Mouse (Mus musculus) hindbrain, embryonic 14.5 days (tissue): ENCODE data around the gene C730034F03Rik. TPM values are rescaled to one million over a fixed set of nuclear protein-coding genes. Genes with fewer than 3 reads are reported as not detected.

ENCODE experiments used
- ATAC-seq: fragments of 200-750 bp; cut with Nextera tagmentation; 2 replicates; pipeline ENCODE4 v1.8.0; 2017; ENCODE audit warnings: moderate number of reproducible peaks, mild to moderate bottlenecking, moderate TSS enrichment, moderate library complexity; ENCODE audit not compliant: low FRiP score
- DNase-seq: peaks from one replicate; pipeline ENCODE4 v3.0.0-alpha.2; 2015; ENCODE audit warnings: low spot score
- H3K27ac ChIP-seq: fragments of 300-500 bp; sonication (generic); 2 replicates; pipeline ENCODE4 v1.5.1; 2014; ENCODE audit warnings: mild to moderate bottlenecking, moderate library complexity
- H3K27me3 ChIP-seq: fragments of 300-500 bp; sonication (generic); 2 replicates; pipeline ENCODE4 v1.6.1; 2014; ENCODE audit warnings: mild to moderate bottlenecking, low read length, mixed read lengths; ENCODE audit not compliant: control insufficient read depth, insufficient read depth
- H3K36me3 ChIP-seq: fragments of 300-500 bp; sonication (generic); replicated peaks from 2 replicates; pipeline ENCODE4 v1.6.1; 2014; ENCODE audit not compliant: control insufficient read depth, insufficient read depth
- H3K4me1 ChIP-seq: fragments of 300-500 bp; sonication (generic); replicated peaks from 2 replicates; pipeline ENCODE4 v1.6.1; 2014; ENCODE audit warnings: antibody characterized with exemption, low read length, mixed read lengths; ENCODE audit not compliant: control insufficient read depth, insufficient read depth
- H3K4me2 ChIP-seq: fragments of 300-500 bp; sonication (generic); replicated peaks from 2 replicates; pipeline ENCODE4 v1.6.1; 2014; ENCODE audit warnings: mild to moderate bottlenecking, moderate library complexity
- H3K4me3 ChIP-seq: fragments of 300-500 bp; sonication (generic); replicated peaks from 2 replicates; pipeline ENCODE4 v1.5.1; 2014; ENCODE audit warnings: mild to moderate bottlenecking, low read length
- H3K9ac ChIP-seq: fragments of 300-500 bp; sonication (generic); 2 replicates; pipeline ENCODE4 v1.6.1; 2014
- H3K9me3 ChIP-seq: fragments of 300-500 bp; sonication (generic); 2 replicates; pipeline ENCODE4 v1.6.1; 2016; ENCODE audit warnings: low read length; ENCODE audit not compliant: control insufficient read depth
- WGBS: fragments of 180-500 bp; shearing (Covaris S2); extraction: QIAGEN DNeasy Blood & Tissue Kit; methylation state at CpG from one replicate; pipeline ENCODE4 v1.1.7; 2014; 5-methylcytosine and 5-hydroxymethylcytosine counted together
- polyA plus RNA-seq: library from polyadenylated mRNA; unstranded; fragments of >200 nt; fragmentation: Nextera tagmentation; extraction: Ambion mirVana; gene quantifications from 2 replicates; pipeline ENCODE4 v1.2.1, GENCODE M21; 2014

The C730034F03Rik gene
- polyA plus RNA-seq, 1 experiment from 2014 or later, result 3.2 TPM

GRCm38 (mm10) chr15:89453865-89454478 lies 24.6 kb downstream of the C730034F03Rik start, which contains the start of gene Mapk8ip2:
TSS of gene Mapk8ip2 (plus strand) at chr15:89453913.
- peaks cover 28% of the 10 kb centered on the region for H3K36me3 ChIP-seq
- ATAC-seq, result peak; percentile 80
- H3K9me3 ChIP-seq, result no peaks in the 10 kb centered on the region
- H3K9ac ChIP-seq, result peak within 1 kb of the TSS; percentile 88
- peak; percentile 53 for DNase-seq
- H3K4me1 ChIP-seq, result peaks cover 26% of the 10 kb centered on the region
- peak within 1 kb of the TSS; percentile 98 for H3K4me2 ChIP-seq
- H3K4me3 ChIP-seq, result peak within 1 kb of the TSS; percentile 79
- peak within 1 kb of the TSS; percentile 85 for H3K27ac ChIP-seq
- no peaks in the 10 kb centered on the region for H3K27me3 ChIP-seq
- WGBS, result under 1% methylated on average over 53 of the region's 53 CpGs

GRCm38 (mm10) chr15:89454857-89455256 lies 25.5 kb downstream of the C730034F03Rik start:
- Histone ChIP-seq H3K9me3 (no peaks in the 10 kb centered on the region), H3K36me3 (peaks cover 36% of the 10 kb centered on the region), H3K4me2 (peak overlapping the region; percentile 98), H3K4me1 (peaks cover 26% of the 10 kb centered on the region), H3K4me3 (peak overlapping the region; percentile 79), H3K27ac (no peak overlapping the region; the same call in 1 of the 2 replicates), H3K27me3 (no peaks in the 10 kb centered on the region), H3K9ac (peak overlapping the region; percentile 88)
- WGBS, result 11% methylated on average over 4 of the region's 6 CpGs
- no peak for ATAC-seq
- no peak for DNase-seq

GRCm38 (mm10) chr15:89455642-89456041 lies 26.3 kb downstream of the C730034F03Rik start:
- Histone ChIP-seq H3K9ac (peak overlapping the region; percentile 88; the same call in 1 of the 2 replicates), H3K4me2 (peak overlapping the region; percentile 98), H3K27ac (no peak overlapping the region; the same call in 1 of the 2 replicates), H3K27me3 (no peaks in the 10 kb centered on the region), H3K4me3 (peak overlapping the region; percentile 79), H3K36me3 (peaks cover 44% of the 10 kb centered on the region), H3K4me1 (peaks cover 26% of the 10 kb centered on the region), H3K9me3 (no peaks in the 10 kb centered on the region)
- DNase-seq (no peak), ATAC-seq (no peak)
- 79% methylated on average over 6 of the region's 6 CpGs for WGBS

GRCm38 (mm10) chr15:89458942-89459341 lies 29.6 kb downstream of the C730034F03Rik start:
- H3K27me3 ChIP-seq, result no peaks in the 10 kb centered on the region
- H3K9me3 ChIP-seq, result no peaks in the 10 kb centered on the region
- peaks cover 77% of the 10 kb centered on the region for H3K36me3 ChIP-seq
- no peak overlapping the region for H3K4me2 ChIP-seq
- DNase-seq, result no peak
- no peak for ATAC-seq
- H3K27ac ChIP-seq, result no peak overlapping the region
- H3K4me1 ChIP-seq, result peaks cover 16% of the 10 kb centered on the region
- H3K9ac ChIP-seq, result no peak overlapping the region
- WGBS, result 94% methylated on average over 15 of the region's 15 CpGs
- H3K4me3 ChIP-seq, result no peak overlapping the region

- H3K4me1 ChIP-seq, result peaks cover 14% of the 10 kb centered on the region
- no peak for DNase-seq
- no peaks in the 10 kb centered on the region for H3K27me3 ChIP-seq
- H3K9ac ChIP-seq, result no peak overlapping the region
- H3K36me3 ChIP-seq, result peaks cover 83% of the 10 kb centered on the region
- H3K4me2 ChIP-seq, result no peak overlapping the region
- H3K27ac ChIP-seq, result no peak overlapping the region
- H3K9me3 ChIP-seq, result no peaks in the 10 kb centered on the region
- ATAC-seq, result no peak
- 95% methylated on average over 7 of the region's 7 CpGs for WGBS
- no peak overlapping the region for H3K4me3 ChIP-seq
Measured at GRCm38 (mm10) chr15:89459821-89460220, 30.4 kb downstream of the C730034F03Rik start.

- H3K4me2 ChIP-seq, result no peak overlapping the region
- no peak overlapping the region for H3K4me3 ChIP-seq
- peaks cover 9% of the 10 kb centered on the region for H3K4me1 ChIP-seq
- no peaks in the 10 kb centered on the region for H3K9me3 ChIP-seq
- no peak overlapping the region for H3K9ac ChIP-seq
- no peak overlapping the region for H3K27ac ChIP-seq
- ATAC-seq, result no peak
- WGBS, result 83% methylated on average over 10 of the region's 10 CpGs
- DNase-seq, result no peak
- H3K27me3 ChIP-seq, result no peaks in the 10 kb centered on the region
- peaks cover 83% of the 10 kb centered on the region for H3K36me3 ChIP-seq
Measured at GRCm38 (mm10) chr15:89460298-89460697, 30.9 kb downstream of the C730034F03Rik start.

GRCm38 (mm10) chr15:89461321-89461720 lies 31.9 kb downstream of the C730034F03Rik start:
- 85% methylated on average over 15 of the region's 15 CpGs for WGBS
- DNase-seq (no peak), ATAC-seq (no peak)
- Histone ChIP-seq H3K27me3 (no peaks in the 10 kb centered on the region), H3K9ac (no peak overlapping the region), H3K4me1 (no peaks in the 10 kb centered on the region), H3K4me2 (no peak overlapping the region), H3K36me3 (peaks cover 82% of the 10 kb centered on the region), H3K4me3 (no peak overlapping the region), H3K27ac (no peak overlapping the region), H3K9me3 (no peaks in the 10 kb centered on the region)

- H3K9ac ChIP-seq, result no peak overlapping the region
- peaks cover 73% of the 10 kb centered on the region for H3K36me3 ChIP-seq
- no peak overlapping the region for H3K4me3 ChIP-seq
- no peaks in the 10 kb centered on the region for H3K4me1 ChIP-seq
- DNase-seq, result no peak
- H3K27ac ChIP-seq, result no peak overlapping the region
- H3K4me2 ChIP-seq, result no peak overlapping the region
- no peaks in the 10 kb centered on the region for H3K27me3 ChIP-seq
- 81% methylated on average over 7 of the region's 7 CpGs for WGBS
- no peak for ATAC-seq
- no peaks in the 10 kb centered on the region for H3K9me3 ChIP-seq
Measured at GRCm38 (mm10) chr15:89462176-89462575, 32.8 kb downstream of the C730034F03Rik start.

GRCm38 (mm10) chr15:89463334-89464235 lies 34.2 kb downstream of the C730034F03Rik start:
- Histone ChIP-seq H3K36me3 (peaks cover 59% of the 10 kb centered on the region), H3K4me3 (no peak overlapping the region), H3K27ac (no peak overlapping the region), H3K4me1 (no peaks in the 10 kb centered on the region), H3K4me2 (no peak overlapping the region), H3K9me3 (no peaks in the 10 kb centered on the region), H3K9ac (no peak overlapping the region), H3K27me3 (no peaks in the 10 kb centered on the region)
- DNase-seq (no peak), ATAC-seq (no peak)
- WGBS, result 70% methylated on average over 5 of the region's 5 CpGs
